Mouse (Mus musculus) thymus, postnatal 14 days (tissue): ENCODE data around the gene Uqcrh.

ENCODE experiments used
- DNase-seq: peaks from one replicate; pipeline ENCODE4 v3.0.0; 2021

Gene Uqcrh

DNA sequence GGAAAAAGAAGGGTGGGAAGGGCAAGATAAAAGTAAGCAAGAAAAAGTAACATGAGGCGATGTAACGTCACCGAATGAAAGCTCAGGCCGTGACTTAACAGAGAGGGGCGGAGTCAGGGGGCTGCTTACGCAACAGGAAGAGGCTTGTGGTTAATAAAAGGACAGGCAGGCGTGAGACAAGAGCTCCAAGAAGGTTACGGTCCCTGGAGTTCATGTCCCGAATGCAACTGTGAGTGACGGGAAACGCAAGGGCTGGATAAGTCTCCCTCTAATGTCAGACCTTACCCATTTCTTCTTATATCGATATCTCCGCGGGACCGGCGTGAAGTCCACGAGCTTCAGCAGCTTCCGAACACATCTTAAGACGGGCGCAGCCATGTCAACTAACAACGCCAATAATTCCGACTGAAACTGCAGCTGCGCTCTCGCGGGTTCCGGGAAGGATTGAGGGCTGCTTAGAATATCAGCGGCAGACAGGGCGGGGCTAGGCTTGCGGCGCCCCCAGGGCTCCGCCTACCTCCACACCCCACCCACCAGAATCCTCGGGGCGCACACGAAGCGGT, 21.4 kb downstream of the Uqcrh start, which contains the start of gene Nsun4:
Gene Nsun4 (minus strand): TSS at position 478 of the 563 bp plus-strand sequence.
- DNase-seq, result peak; percentile 94

DNA sequence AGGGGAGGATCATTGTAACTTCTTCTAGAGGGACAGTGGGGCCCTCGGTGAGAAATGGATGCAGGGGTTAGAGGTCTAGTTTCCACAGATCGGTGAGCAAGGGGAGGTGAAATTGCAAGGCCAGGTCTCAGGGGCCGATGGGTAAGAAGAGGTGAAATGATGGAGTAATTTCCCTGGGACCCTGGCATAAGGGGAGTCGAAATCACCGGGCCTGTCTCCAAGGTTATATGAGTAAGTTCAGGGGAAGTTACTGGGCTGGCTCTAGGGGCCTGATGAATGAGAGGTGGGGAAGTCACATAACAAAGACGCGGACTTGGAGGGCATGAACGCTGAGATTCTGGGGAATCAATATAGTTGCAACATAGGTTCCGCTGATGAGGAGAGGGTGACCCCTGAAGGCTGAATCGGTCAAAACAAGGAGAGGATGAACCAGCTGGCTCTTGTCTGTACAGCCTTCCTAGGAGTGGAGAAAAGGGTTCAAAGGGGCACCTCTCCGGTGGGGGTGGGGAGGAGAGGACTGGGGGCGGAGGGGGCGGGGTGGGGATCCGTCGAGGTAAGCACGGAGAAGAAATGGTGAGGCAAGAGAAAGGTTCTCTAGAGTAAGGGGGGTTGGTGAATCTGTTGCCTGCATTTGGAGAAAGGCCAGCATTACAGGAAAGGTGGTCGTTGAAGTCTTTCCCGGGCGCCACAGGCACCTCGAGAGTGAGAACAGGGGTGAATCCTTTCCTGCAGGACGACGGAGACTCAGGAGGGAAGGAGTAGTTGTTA, 22.2 kb downstream of the Uqcrh start:
- peak; percentile 73 for DNase-seq

DNA sequence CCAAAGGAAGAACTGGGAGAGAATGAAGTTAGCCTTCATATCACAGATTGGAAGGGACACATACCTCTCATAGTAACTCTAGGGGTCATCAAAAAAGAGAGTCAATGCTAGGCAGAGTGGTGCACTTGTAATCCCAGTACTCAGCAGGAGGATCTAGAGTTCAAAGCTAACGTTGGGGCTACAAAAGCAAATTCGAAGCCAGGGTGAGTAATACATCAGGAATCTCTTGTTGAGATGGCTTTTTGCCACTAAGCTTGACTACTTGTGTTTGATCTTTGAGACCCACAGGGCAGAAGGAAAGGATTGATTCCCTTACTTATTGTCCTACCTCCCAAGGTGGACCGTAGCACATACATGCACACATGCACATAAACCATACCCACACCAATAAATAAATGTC, 25.7 kb downstream of the Uqcrh start:
- no peak for DNase-seq

DNA sequence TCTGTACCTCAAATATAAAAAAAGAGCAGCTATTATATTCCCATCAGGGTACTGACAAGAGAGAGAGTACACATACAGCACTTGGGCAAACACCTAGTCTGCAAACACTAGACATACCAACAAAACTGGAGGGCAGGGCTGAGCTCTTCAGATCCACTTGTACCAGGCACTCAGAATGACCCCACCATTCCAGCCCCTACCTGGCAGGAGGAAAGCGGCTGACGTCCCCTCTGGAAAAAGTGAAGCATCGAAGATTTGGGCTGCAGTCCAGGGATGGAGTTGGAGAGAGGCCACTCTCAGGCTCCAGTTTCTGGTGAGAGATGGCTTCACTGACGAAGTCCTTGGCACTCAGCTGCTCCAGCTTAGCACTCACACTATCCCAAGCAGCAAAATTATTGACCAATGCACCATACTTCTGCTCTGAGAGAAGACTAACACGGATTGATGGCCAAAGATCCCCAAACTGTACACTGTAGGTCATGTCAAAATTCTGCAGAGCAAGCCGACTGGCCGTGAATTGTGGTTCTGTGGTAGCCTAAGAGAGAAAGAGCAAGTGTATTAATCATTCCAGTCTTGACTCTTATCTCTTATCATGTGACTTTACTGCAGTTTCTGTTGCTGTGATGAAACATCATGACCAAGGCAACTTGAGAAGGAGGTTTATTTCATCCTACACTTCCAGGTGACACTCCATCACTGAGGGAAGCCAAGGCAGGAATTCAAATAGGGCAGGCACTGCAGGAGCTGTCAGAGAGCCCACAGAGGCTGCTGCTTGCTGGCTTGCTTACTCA, 26.5 kb downstream of the Uqcrh start:
- no peak for DNase-seq

DNA sequence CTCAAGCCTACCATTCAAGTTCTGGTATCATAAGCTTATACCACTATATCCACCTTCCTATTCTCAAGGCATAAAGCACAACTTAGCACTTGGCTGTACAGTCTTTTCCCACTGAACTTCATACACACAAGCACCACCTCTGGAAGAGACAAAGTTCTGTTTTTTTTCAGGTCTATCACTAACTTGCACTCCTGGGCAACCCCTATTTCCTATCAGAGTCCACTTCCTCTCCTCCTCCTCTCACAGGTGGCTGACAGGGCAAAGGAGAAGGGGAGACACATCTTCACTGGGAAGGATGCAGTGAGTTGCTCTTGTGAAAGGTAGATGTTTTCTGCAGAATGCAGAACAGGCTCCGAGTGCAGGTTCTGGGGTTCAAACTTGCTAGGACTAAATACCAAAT, 27.2 kb downstream of the Uqcrh start:
- DNase-seq, result no peak

DNA sequence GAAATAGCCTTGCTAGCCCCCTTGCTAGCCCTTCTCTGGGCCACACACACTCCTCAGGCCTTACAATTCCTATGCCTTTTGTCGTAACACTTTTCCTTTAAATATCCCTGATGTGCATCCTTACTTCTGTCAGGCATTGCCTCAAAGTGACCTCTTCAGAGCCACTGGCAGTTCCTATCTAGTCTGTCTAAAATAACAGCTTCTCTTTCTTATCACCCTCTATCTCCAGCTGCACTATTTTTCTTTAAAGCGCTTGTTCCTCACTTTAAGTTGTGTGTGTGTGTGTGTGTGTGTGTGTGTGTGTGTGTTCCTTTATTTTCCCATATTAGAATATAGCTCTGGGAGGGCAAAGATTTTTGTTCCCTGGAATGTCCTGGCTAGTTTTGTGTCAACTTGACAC, 28.3 kb downstream of the Uqcrh start:
- no peak for DNase-seq

DNA sequence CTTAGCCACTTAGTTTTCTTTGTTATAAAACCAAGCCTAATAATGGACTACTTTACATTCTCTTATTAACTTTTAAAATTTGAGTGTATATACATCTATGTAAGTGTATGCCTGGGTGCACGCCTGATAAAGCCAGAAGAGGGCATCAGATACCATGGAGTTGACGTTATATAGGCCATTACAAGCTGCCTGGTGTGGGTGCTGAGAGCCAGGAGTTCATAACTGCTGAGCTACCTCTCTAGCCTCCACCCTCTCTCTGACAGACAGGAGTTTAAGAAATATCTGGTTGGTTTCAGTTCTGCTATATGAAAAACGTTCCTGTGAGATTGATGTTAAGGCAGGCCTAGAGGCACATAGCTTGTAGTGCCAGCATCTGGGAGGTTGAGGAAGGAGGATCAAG, 32.7 kb downstream of the Uqcrh start:
- no peak for DNase-seq

DNA sequence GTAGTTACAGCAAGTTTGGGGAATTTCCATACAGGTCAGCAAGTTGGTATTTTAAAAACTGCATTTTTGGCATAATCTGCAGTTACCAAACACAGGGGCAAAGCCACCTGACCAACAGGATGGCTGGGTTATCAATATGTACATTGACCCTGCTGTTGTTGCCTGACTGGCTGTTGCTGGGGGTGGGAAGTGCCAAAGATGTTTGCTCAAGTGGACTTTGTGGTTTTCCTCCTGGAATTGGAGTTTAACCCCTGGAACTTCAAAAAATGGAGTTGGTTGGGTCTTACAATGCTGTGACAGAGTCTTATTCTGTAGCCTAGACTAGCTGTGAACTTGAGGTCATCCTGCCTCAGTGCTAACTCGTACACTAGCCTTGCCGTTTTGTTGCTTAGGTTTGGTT, 34.4 kb downstream of the Uqcrh start:
- DNase-seq, result no peak

DNA sequence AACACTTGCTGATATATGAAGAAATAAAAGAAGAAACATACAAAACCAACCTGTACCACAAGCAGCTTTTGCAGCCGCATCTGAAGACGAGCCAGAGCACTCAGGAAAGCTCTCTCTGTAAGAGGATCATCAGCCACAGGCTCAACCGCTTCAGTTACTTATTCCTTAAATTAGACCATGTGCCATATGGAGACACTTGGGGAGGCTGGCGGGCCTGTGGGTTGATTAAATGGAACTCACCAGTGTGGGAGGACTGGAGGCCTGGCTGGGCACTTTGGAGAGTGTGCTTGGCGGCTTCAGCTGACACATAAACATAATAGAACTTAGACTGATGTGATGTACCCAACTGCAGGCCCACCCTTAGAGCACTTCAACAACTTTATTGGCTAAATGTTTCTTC, 41.5 kb downstream of the Uqcrh start:
- no peak for DNase-seq

DNA sequence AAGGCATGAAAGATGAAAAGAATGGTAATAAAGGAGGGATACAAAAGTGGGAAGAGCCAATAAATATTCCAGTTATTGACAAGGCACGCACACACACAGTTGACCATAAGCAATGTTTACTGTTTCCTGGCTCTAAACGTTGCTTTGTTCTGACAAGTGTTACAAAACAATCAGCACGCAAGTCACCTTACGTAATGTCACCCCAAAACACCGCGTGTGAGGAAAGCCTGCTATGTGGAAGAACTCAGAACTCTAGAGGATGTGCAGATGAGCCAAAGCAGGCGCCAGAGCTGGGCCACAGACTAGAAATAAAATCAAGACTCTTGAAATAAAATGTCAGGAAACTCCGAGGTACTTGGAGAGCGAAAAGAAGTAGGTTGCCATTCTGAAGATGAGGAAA, 42.0 kb downstream of the Uqcrh start:
- no peak for DNase-seq

DNA sequence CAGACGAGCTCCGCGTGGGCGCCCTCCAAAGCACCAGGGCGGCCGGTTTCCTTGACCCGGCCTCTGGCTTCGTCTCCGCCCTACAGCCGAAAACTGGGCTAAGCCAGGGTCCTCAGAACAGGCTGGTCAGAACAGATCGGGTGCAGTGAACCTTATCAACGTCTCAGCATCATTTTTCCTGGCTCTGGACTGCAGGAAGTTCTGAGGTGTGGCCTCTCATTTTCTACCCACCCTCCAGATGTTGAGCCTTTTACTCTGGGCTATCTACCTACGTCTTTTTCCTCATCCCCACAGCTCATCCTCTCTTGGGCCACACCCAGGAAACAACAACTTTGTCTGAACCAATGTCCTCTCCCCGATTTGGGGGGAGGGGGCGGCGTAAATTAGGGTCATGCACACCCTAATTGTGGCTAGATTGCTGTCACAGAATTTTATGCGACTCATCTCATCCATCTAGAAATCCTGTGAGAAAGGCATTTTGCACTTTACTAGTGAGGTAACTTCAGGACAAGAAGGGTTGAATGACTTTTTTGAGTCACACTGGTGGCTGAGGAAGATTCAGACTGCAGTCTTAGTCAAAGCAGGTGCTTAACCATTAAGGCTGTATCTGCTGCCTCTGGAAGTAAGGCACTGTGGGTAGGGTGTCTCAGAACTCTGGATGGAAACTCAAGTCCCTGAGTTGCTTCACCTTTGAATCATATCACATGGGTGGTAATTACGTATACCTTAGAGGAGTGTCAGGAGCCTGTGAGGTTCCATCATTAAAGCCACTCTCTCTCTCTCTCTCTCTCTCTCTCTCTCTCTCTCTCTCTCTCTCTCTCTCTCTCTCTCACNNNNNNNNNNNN, 56.7 kb downstream of the Uqcrh start, which contains the start of gene Faah:
Gene Faah (minus strand): TSS at position 25 of the 845 bp plus-strand sequence.
- DNase-seq, result no peak

DNA sequence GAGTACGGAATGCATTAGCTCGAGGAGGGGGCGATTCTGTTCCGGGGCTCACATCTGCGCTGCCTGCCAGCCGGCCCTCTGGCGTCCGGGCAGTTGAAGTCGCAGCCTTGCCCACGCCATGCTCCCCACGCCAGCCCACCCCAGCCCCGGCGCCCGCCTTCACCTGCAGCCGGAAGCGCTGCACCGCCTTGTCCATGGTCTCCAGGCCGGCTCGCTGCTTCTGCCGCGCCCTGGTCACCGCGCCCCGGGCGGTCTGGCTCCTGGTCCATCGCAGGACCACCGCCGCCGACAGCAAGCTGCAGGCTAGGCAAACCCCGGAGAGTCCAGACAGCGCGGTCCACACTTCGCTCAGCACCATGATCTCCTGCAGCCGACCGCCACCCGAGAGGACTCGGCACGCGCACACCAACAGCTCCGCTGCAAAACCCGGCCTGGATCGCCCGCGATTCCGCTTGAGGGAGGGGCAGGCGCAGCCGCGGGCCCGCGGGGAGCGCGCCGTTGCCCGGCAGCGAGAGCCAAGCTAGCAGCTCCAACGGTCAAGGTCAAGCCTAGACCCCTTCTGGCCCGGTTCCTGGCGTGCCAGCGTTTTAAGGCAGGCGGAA, 57.5 kb downstream of the Uqcrh start:
- peak; percentile 81 for DNase-seq
